In the genomic region with DNA sequence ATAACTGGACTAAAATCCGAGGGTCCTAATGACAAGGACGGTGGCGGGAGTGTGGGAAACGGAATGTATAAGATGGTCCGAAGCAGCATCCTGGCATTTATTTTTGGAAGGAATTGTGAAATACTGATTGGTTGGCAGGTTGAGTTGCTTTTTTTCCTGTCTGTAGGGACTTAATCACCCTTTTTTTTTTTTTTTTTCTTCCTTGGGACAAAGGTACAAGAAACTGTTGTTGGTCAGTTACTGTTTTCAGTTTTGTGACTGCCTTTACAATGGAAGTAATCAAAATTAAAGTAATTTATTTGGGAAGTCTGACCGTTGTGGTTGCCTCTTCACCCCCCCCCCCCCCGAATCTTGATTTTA, we compare ENCODE assay signal across 8 mouse cellular contexts. TPM values are rescaled to one million over a fixed set of nuclear protein-coding genes. Genes with fewer than 3 reads are reported as not detected.
DNase-seq lines count a peak whose midpoint lies in the region; ATAC-seq and TF ChIP-seq lines count a peak whose summit lies in the region.

No protein-coding gene starts in this region.

- no peaks in the 10 kb centered on the region for H3K36me3 ChIP-seq in heart, embryonic 15.5 days
- no peaks in the 10 kb centered on the region for H3K36me3 ChIP-seq in G1E (replicated peaks)
- H3K36me3 ChIP-seq in forebrain, postnatal 0 days (ENCODE audit: insufficient read depth), result no peaks in the 10 kb centered on the region
- H3K36me3 ChIP-seq in liver, embryonic 16.5 days (ENCODE audit: control insufficient read depth, insufficient read depth), result no peaks in the 10 kb centered on the region

- peak overlapping the region; percentile 74 for H3K4me3 ChIP-seq in heart, embryonic 15.5 days
- H3K4me3 ChIP-seq in G1E (ENCODE audit: low read depth, low read length), result peak overlapping the region; percentile 75
- H3K4me3 ChIP-seq in forebrain, postnatal 0 days (ENCODE audit: low read depth, low read length), result peak overlapping the region; percentile 92
- H3K4me3 ChIP-seq in liver, embryonic 16.5 days (ENCODE audit: low read depth, low read length), result peak overlapping the region; percentile 91

- 0% methylated on average over 7 of the region's 7 CpGs for WGBS in heart, embryonic 15.5 days
- 0% methylated on average over 7 of the region's 7 CpGs for WGBS in forebrain, postnatal 0 days
- WGBS in liver, embryonic 16.5 days (ENCODE audit: insufficient replicate concordance), result under 1% methylated on average over 7 of the region's 7 CpGs

- H3K27me3 ChIP-seq in heart, embryonic 15.5 days, result peaks cover 4% of the 10 kb centered on the region; the same call in 1 of the 2 replicates
- peaks cover 36% of the 10 kb centered on the region for H3K27me3 ChIP-seq in G1E (ENCODE audit: insufficient read depth, low read length)
- H3K27me3 ChIP-seq in forebrain, postnatal 0 days (ENCODE audit: insufficient read depth, low read length), result no peaks in the 10 kb centered on the region
- no peaks in the 10 kb centered on the region for H3K27me3 ChIP-seq in liver, embryonic 16.5 days (ENCODE audit: control insufficient read depth, insufficient read depth, low read depth, low read length)

- TF ChIP-seq CTCF in G1E (IDR thresholded peaks at IDR 0.05; ENCODE audit: low read depth, low read length), result no peak
- no peak for TF ChIP-seq CTCF in forebrain, postnatal 0 days (IDR thresholded peaks at IDR 0.05; ENCODE audit: low read depth)

- peak overlapping the region; percentile 90 for H3K4me2 ChIP-seq in heart, embryonic 15.5 days
- peak overlapping the region; percentile 95 for H3K4me2 ChIP-seq in forebrain, postnatal 0 days (ENCODE audit: low read depth)
- H3K4me2 ChIP-seq in liver, embryonic 16.5 days (ENCODE audit: low read depth, low read length), result peak overlapping the region; percentile 88

- intact Hi-C loops in heart, postnatal 25 days (cut with DNase I), result loop anchor here (1.0 to 5.0 kb wide), 2 partner anchors 70 to 128 kb away; no protein-coding TSS in a partner anchor
- intact Hi-C loops in gastrocnemius, postnatal 14 days (cut with DNase I; ENCODE audit: low total_unique reads), result no loop called here

- H3K4me1 ChIP-seq in heart, embryonic 15.5 days (replicated peaks), result peaks cover 9% of the 10 kb centered on the region; the same call in 1 of the 2 replicates
- H3K4me1 ChIP-seq in G1E (ENCODE audit: insufficient read depth, low read depth, low read length), result peaks cover 13% of the 10 kb centered on the region
- H3K4me1 ChIP-seq in forebrain, postnatal 0 days (ENCODE audit: insufficient read depth), result 0 out of 2 replicates have a peak, but pooled peaks cover 5% of the 10 kb centered on the region
- peaks cover 20% of the 10 kb centered on the region for H3K4me1 ChIP-seq in liver, embryonic 16.5 days (ENCODE audit: control insufficient read depth, low read depth, low read length)

- ATAC-seq in heart, embryonic 15.5 days (replicated peaks; ENCODE audit: insufficient number of reproducible peaks, insufficient read depth, low FRiP score, low read depth), result no peak
- ATAC-seq in G1E (ENCODE audit: extremely low read depth, insufficient number of reproducible peaks, low FRiP score, poor library complexity, severe bottlenecking), result no peak
- no peak for ATAC-seq in forebrain, postnatal 0 days
- no peak for ATAC-seq in liver, embryonic 16.5 days (ENCODE audit: low read depth)

- no peaks in the 10 kb centered on the region for H3K9me3 ChIP-seq in heart, embryonic 15.5 days (replicated peaks)
- H3K9me3 ChIP-seq in G1E (replicated peaks), result peaks cover 10% of the 10 kb centered on the region
- no peaks in the 10 kb centered on the region for H3K9me3 ChIP-seq in forebrain, postnatal 0 days (ENCODE audit: low read length)
- no peaks in the 10 kb centered on the region for H3K9me3 ChIP-seq in liver, embryonic 16.5 days (replicated peaks; ENCODE audit: control insufficient read depth, low read length)

- peak overlapping the region; percentile 69 for H3K9ac ChIP-seq in heart, embryonic 15.5 days
- H3K9ac ChIP-seq in forebrain, postnatal 0 days, result peak overlapping the region; percentile 68
- peak overlapping the region; percentile 99 for H3K9ac ChIP-seq in liver, embryonic 16.5 days (ENCODE audit: low read depth, low read length)

- no peak for DNase-seq in heart, postnatal 25 days (ENCODE audit: low spot score)
- DNase-seq in G1E (ENCODE audit: low spot score), result no peak
- no peak for DNase-seq in forebrain, postnatal 0 days
- DNase-seq in thymus, adult 18-20 months, result no peak
- no peak for DNase-seq in gastrocnemius, postnatal 14 days
- no peak for DNase-seq in cerebellum, postnatal 25 days

- H3K27ac ChIP-seq in heart, embryonic 15.5 days, result peak overlapping the region; percentile 88
- H3K27ac ChIP-seq in forebrain, postnatal 0 days (ENCODE audit: low read depth, low read length), result peak overlapping the region; percentile 88
- peak overlapping the region; percentile 96 for H3K27ac ChIP-seq in liver, embryonic 16.5 days (ENCODE audit: low read length)

RNA-seq across cellular contexts. Expression of gene Cecr2, which starts 1.2 kb away (rescaled TPM):
- polyA plus RNA-seq in heart, embryonic 15.5 days (2015; fragmentation: Nextera tagmentation; extraction: Ambion mirVana), result 1.1 and 1.2 TPM in 2 replicates
- total RNA-seq in heart, postnatal 25 days (2021), result 10 to 100 TPM; 15.3 to 16.2 TPM
- 22.7 and 24.9 TPM in 2 replicates for total RNA-seq in G1E (2014; fragmentation: Nextera tagmentation)
- 1.9 and 2.5 TPM in 2 replicates for total RNA-seq in G1E (2017)
- polyA plus RNA-seq in G1E (2012), result 6.2 and 6.4 TPM in 2 replicates
- 3.2 and 4.1 TPM in 2 replicates for total RNA-seq in forebrain, postnatal 0 days (2014; rRNA removed)
- 0.96 and 1.1 TPM in 2 replicates for polyA plus RNA-seq in forebrain, postnatal 0 days (2015; fragmentation: Nextera tagmentation; extraction: Ambion mirVana)
- polyA plus RNA-seq in liver, embryonic 16.5 days (2015; fragmentation: Nextera tagmentation; extraction: Ambion mirVana), result 4.9 and 6.0 TPM in 2 replicates
- 10 to 100 TPM; 10.2 to 11.0 TPM for total RNA-seq in gastrocnemius, postnatal 14 days (2021)
